Mouse (Mus musculus): ENCODE data around the gene Dnah1. TPM values are rescaled to one million over a fixed set of nuclear protein-coding genes. Genes with fewer than 3 reads are reported as not detected.
A peak's percentile ranks its signal among the peaks of the same experiment; 100 is the strongest.

Gene Dnah1
- polyA plus RNA-seq, 1 experiment from 2014 or later = 0.53 TPM

- Histone ChIP-seq H3K36me3 (ENCODE audit: insufficient read depth, low read length) (no peaks in the 10 kb centered on the region), H3K9ac (replicated peaks; ENCODE audit: low read depth) (no peak overlapping the region)
- WGBS = 78% methylated on average over 8 of the region's 8 CpGs
Observed at GRCm38 (mm10) chr14:31285728-31286127, 38.0 kb downstream of the Dnah1 start.

GRCm38 (mm10) chr14:31272164-31272563, 51.5 kb downstream of the Dnah1 start:
- Histone ChIP-seq H3K4me2 (replicated peaks; ENCODE audit: low read depth, low read length) (no peak overlapping the region), H3K27ac (ENCODE audit: low read length) (no peak overlapping the region), H3K27me3 (replicated peaks; ENCODE audit: insufficient read depth, low read length) (no peaks in the 10 kb centered on the region), H3K4me3 (ENCODE audit: low read depth, low read length) (no peak overlapping the region), H3K36me3 (ENCODE audit: insufficient read depth, low read length) (no peaks in the 10 kb centered on the region), H3K9me3 (ENCODE audit: low read length) (no peaks in the 10 kb centered on the region), H3K9ac (replicated peaks; ENCODE audit: low read depth) (no peak overlapping the region), H3K4me1 (ENCODE audit: insufficient read depth, low read depth, low read length) (no peaks in the 10 kb centered on the region)
- WGBS = 15% methylated on average over 7 of the region's 7 CpGs
- TF ChIP-seq CTCF (IDR thresholded peaks at IDR 0.05) = peak; percentile 96
- TF ChIP-seq EP300 (IDR thresholded peaks at IDR 0.05) = no peak
- DNase-seq (ENCODE audit: low spot score) (peak; percentile 77), ATAC-seq (peak; percentile 59; the same call in 1 of the 2 replicates)

More at GRCm38 (mm10) chr14:31285728-31286127, 38.0 kb downstream of the Dnah1 start:
- DNase-seq (ENCODE audit: low spot score) (no peak), ATAC-seq (no peak)
- Histone ChIP-seq H3K4me2 (replicated peaks; ENCODE audit: low read depth, low read length) (no peak overlapping the region), H3K27me3 (replicated peaks; ENCODE audit: insufficient read depth, low read length) (no peaks in the 10 kb centered on the region), H3K9me3 (ENCODE audit: low read length) (no peaks in the 10 kb centered on the region), H3K4me3 (ENCODE audit: low read depth, low read length) (no peak overlapping the region), H3K27ac (ENCODE audit: low read length) (no peak overlapping the region), H3K4me1 (ENCODE audit: insufficient read depth, low read depth, low read length) (no peaks in the 10 kb centered on the region)
- TF ChIP-seq CTCF (IDR thresholded peaks at IDR 0.05) (no peak), EP300 (IDR thresholded peaks at IDR 0.05) (no peak)

GRCm38 (mm10) chr14:31271121-31271520, 52.6 kb downstream of the Dnah1 start:
- DNase-seq (ENCODE audit: low spot score) (no peak), ATAC-seq (no peak)
- Histone ChIP-seq H3K9ac (replicated peaks; ENCODE audit: low read depth) (no peak overlapping the region), H3K9me3 (ENCODE audit: low read length) (no peaks in the 10 kb centered on the region), H3K36me3 (ENCODE audit: insufficient read depth, low read length) (no peaks in the 10 kb centered on the region), H3K4me3 (ENCODE audit: low read depth, low read length) (no peak overlapping the region), H3K4me2 (replicated peaks; ENCODE audit: low read depth, low read length) (no peak overlapping the region), H3K27ac (ENCODE audit: low read length) (no peak overlapping the region), H3K4me1 (ENCODE audit: insufficient read depth, low read depth, low read length) (no peaks in the 10 kb centered on the region), H3K27me3 (replicated peaks; ENCODE audit: insufficient read depth, low read length) (no peaks in the 10 kb centered on the region)
- WGBS = 87% methylated on average over 6 of the region's 6 CpGs
- TF ChIP-seq EP300 (IDR thresholded peaks at IDR 0.05) (no peak), CTCF (IDR thresholded peaks at IDR 0.05) (no peak)

GRCm38 (mm10) chr14:31269456-31270100, 54.1 kb downstream of the Dnah1 start:
- Histone ChIP-seq H3K36me3 (ENCODE audit: insufficient read depth, low read length) (no peaks in the 10 kb centered on the region), H3K27ac (ENCODE audit: low read length) (no peak overlapping the region), H3K9me3 (ENCODE audit: low read length) (no peaks in the 10 kb centered on the region), H3K27me3 (replicated peaks; ENCODE audit: insufficient read depth, low read length) (no peaks in the 10 kb centered on the region), H3K4me1 (ENCODE audit: insufficient read depth, low read depth, low read length) (no peaks in the 10 kb centered on the region), H3K9ac (replicated peaks; ENCODE audit: low read depth) (no peak overlapping the region; the same call in 1 of the 2 replicates), H3K4me2 (replicated peaks; ENCODE audit: low read depth, low read length) (peak overlapping the region; percentile 57), H3K4me3 (ENCODE audit: low read depth, low read length) (peak overlapping the region; percentile 27)
- DNase-seq (ENCODE audit: low spot score) (peak; percentile 63), ATAC-seq (peak; percentile 79)
- WGBS = 15% methylated on average over 25 of the region's 28 CpGs
- TF ChIP-seq EP300 (IDR thresholded peaks at IDR 0.05) (no peak), CTCF (IDR thresholded peaks at IDR 0.05) (no peak)

- DNase-seq (ENCODE audit: low spot score) (no peak), ATAC-seq (no peak)
- WGBS = 69% methylated on average over 9 of the region's 9 CpGs
- Histone ChIP-seq H3K27me3 (replicated peaks; ENCODE audit: insufficient read depth, low read length) (no peaks in the 10 kb centered on the region), H3K36me3 (ENCODE audit: insufficient read depth, low read length) (no peaks in the 10 kb centered on the region), H3K9ac (replicated peaks; ENCODE audit: low read depth) (no peak overlapping the region), H3K4me3 (ENCODE audit: low read depth, low read length) (no peak overlapping the region), H3K27ac (ENCODE audit: low read length) (no peak overlapping the region), H3K4me2 (replicated peaks; ENCODE audit: low read depth, low read length) (no peak overlapping the region), H3K9me3 (ENCODE audit: low read length) (no peaks in the 10 kb centered on the region), H3K4me1 (ENCODE audit: insufficient read depth, low read depth, low read length) (no peaks in the 10 kb centered on the region)
- TF ChIP-seq CTCF (IDR thresholded peaks at IDR 0.05) = no peak
- no peak for TF ChIP-seq EP300 (IDR thresholded peaks at IDR 0.05)
Observed at GRCm38 (mm10) chr14:31268301-31269001, 55.2 kb downstream of the Dnah1 start.

- TF ChIP-seq CTCF (IDR thresholded peaks at IDR 0.05) (no peak), EP300 (IDR thresholded peaks at IDR 0.05) (no peak)
- no peak for ATAC-seq
Observed at GRCm38 (mm10) chr14:31267649-31268048, 56.0 kb downstream of the Dnah1 start.

More at GRCm38 (mm10) chr14:31267649-31268048, 56.0 kb downstream of the Dnah1 start:
- Histone ChIP-seq H3K9me3 (ENCODE audit: low read length) (no peaks in the 10 kb centered on the region), H3K36me3 (ENCODE audit: insufficient read depth, low read length) (no peaks in the 10 kb centered on the region), H3K4me3 (ENCODE audit: low read depth, low read length) (no peak overlapping the region), H3K27ac (ENCODE audit: low read length) (no peak overlapping the region), H3K27me3 (replicated peaks; ENCODE audit: insufficient read depth, low read length) (no peaks in the 10 kb centered on the region), H3K4me2 (replicated peaks; ENCODE audit: low read depth, low read length) (no peak overlapping the region), H3K4me1 (ENCODE audit: insufficient read depth, low read depth, low read length) (no peaks in the 10 kb centered on the region), H3K9ac (replicated peaks; ENCODE audit: low read depth) (no peak overlapping the region)
- no peak for DNase-seq (ENCODE audit: low spot score)
- WGBS = 76% methylated on average over 11 of the region's 11 CpGs

Data from lung, postnatal 0 days (tissue).